Mouse (Mus musculus) liver, embryonic 15.5 days (tissue): ENCODE results near the gene Lyar. TPM values are rescaled to one million over a fixed set of nuclear protein-coding genes. Genes with fewer than 3 reads are reported as not detected.

Experiments
- ATAC-seq: fragments of 200-750 bp; cut with Nextera tagmentation; 2 replicates; pipeline ENCODE4 v1.8.0; 2017; ENCODE audit warnings: moderate number of reproducible peaks, mild to moderate bottlenecking, moderate library complexity; ENCODE audit not compliant: insufficient read depth
- H3K27ac ChIP-seq: fragments of 300-500 bp; sonication (generic); replicated peaks from 2 replicates; pipeline ENCODE4 v1.5.1; 2015; ENCODE audit warnings: mild to moderate bottlenecking, inconsistent platforms
- H3K27me3 ChIP-seq: fragments of 300-500 bp; sonication (generic); 2 replicates; pipeline ENCODE4 v1.6.1; 2015; ENCODE audit warnings: mild to moderate bottlenecking, inconsistent platforms
- H3K36me3 ChIP-seq: fragments of 300-500 bp; sonication (generic); replicated peaks from 2 replicates; pipeline ENCODE4 v1.6.1; 2015; ENCODE audit warnings: moderate library complexity, mild to moderate bottlenecking, inconsistent platforms
- H3K4me1 ChIP-seq: fragments of 300-500 bp; sonication (generic); replicated peaks from 2 replicates; pipeline ENCODE4 v1.6.1; 2015; ENCODE audit warnings: inconsistent platforms
- H3K4me2 ChIP-seq: fragments of 300-500 bp; sonication (generic); 2 replicates; pipeline ENCODE4 v1.6.1; 2015; ENCODE audit warnings: moderate library complexity, mild to moderate bottlenecking, inconsistent platforms
- H3K4me3 ChIP-seq: fragments of 300-500 bp; sonication (generic); replicated peaks from 2 replicates; pipeline ENCODE4 v1.5.1; 2015; ENCODE audit warnings: mild to moderate bottlenecking, inconsistent platforms
- H3K9ac ChIP-seq: fragments of 300-500 bp; sonication (generic); 2 replicates; pipeline ENCODE4 v1.6.1; 2015; ENCODE audit warnings: moderate library complexity, mild to moderate bottlenecking, inconsistent platforms
- H3K9me3 ChIP-seq: fragments of 300-500 bp; sonication (generic); replicated peaks from 2 replicates; pipeline ENCODE4 v1.6.1; 2016; ENCODE audit warnings: inconsistent platforms
- WGBS: fragments of 180-500 bp; shearing (Covaris S2); methylation state at CpG from one replicate; pipeline ENCODE4 v1.1.7; 2015; ENCODE audit warnings: mixed read lengths; ENCODE audit not compliant: insufficient replicate concordance; 5-methylcytosine and 5-hydroxymethylcytosine counted together
- polyA plus RNA-seq: library from polyadenylated mRNA; unstranded; fragments of >200 nt; fragmentation: Nextera tagmentation; extraction: Ambion mirVana; gene quantifications from 2 replicates; pipeline ENCODE4 v1.2.1, GENCODE M21; 2015

Lyar gene
- polyA plus RNA-seq, 1 experiment from 2014 or later, result 47.7 TPM

DNA sequence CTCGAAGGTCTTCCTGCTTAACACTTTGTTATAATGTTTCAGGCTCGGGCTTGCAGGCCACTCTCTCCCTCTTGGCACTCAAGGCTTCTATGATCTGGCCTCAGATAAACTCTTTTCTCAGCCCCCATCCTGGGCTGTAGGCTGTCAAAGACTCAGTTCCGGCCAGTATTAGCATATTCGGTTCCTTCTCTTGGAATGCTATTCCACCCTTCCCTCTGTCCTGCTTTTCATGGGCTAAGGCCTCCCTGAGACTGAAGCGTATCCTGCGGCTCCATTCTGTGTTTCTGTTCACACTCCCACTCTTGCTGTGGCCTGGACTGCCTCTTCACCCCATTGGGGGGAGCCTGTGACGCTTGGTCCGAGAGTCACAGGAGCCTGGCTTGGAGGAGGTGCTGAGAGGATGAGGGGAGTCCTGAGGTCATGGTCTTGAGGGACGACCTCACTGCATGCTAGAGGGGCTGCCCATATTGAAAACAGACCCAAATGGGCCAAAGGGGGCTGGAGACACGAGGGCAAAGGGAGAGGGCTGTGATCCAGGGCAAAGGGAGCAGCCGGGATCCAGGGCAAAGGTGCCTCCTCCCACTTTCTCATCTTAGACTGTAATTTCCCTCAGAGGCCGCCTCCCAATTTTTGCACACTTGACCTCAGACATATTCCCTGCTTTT, 57.8 kb downstream of the Lyar start:
- 19% methylated on average over 12 of the region's 12 CpGs for WGBS

GRCm38 (mm10) chr5:38280075-38280474, 59.8 kb downstream of the Lyar start:
- 14% methylated on average over 1 of the region's 1 CpGs for WGBS
- no peak overlapping the region for H3K27ac ChIP-seq
- no peaks in the 10 kb centered on the region for H3K36me3 ChIP-seq
- H3K9ac ChIP-seq, result no peak overlapping the region
- H3K27me3 ChIP-seq, result peaks cover 52% of the 10 kb centered on the region
- ATAC-seq, result no peak
- H3K4me3 ChIP-seq, result no peak overlapping the region
- no peak overlapping the region for H3K4me2 ChIP-seq
- no peaks in the 10 kb centered on the region for H3K9me3 ChIP-seq
- no peaks in the 10 kb centered on the region for H3K4me1 ChIP-seq

More for the DNA sequence above, 57.8 kb downstream of the Lyar start:
- Histone ChIP-seq H3K36me3 (no peaks in the 10 kb centered on the region), H3K27ac (no peak overlapping the region), H3K9me3 (no peaks in the 10 kb centered on the region), H3K4me2 (no peak overlapping the region), H3K4me3 (no peak overlapping the region), H3K27me3 (peaks cover 70% of the 10 kb centered on the region), H3K9ac (no peak overlapping the region), H3K4me1 (no peaks in the 10 kb centered on the region)
- ATAC-seq, result no peak

Other genes starting within 250 kb of the Lyar start
- gene Stx18, start 181.7 kb upstream of the Lyar start, polyA plus RNA-seq, result 12.5 TPM in 2 replicates
- gene Nsg1, start 60.6 kb upstream of the Lyar start, polyA plus RNA-seq, result 3.2 and 4.0 TPM in 2 replicates
- gene Zbtb49, start within 50 bp of the Lyar start, polyA plus RNA-seq, result 2.7 and 2.9 TPM in 2 replicates
- gene Tmem128, start 39.7 kb downstream of the Lyar start, polyA plus RNA-seq, result 34.1 and 39.8 TPM in 2 replicates
- not detected in 2 replicates for gene Otop1, start 55.5 kb downstream of the Lyar start, polyA plus RNA-seq
- gene Drd5, start 98.9 kb downstream of the Lyar start, polyA plus RNA-seq, result not detected in 2 replicates